Mouse (Mus musculus): ENCODE measurements around the gene Rims1. TPM values are rescaled to one million over a fixed set of nuclear protein-coding genes. Genes with fewer than 3 reads are reported as not detected.

Gene Rims1
- polyA plus RNA-seq, 1 experiment from 2014 or later: 1.2 TPM

GRCm38 (mm10) chr1:22268581-22269359 is 537.0 kb downstream of the Rims1 start:
- Histone ChIP-seq H3K4me1 (ENCODE audit: control insufficient read depth, insufficient read depth, low read length) (no peaks in the 10 kb centered on the region), H3K4me3 (ENCODE audit: low read length) (no peak overlapping the region), H3K9ac (ENCODE audit: low read length) (no peak overlapping the region), H3K36me3 (ENCODE audit: control insufficient read depth, insufficient read depth) (no peaks in the 10 kb centered on the region), H3K4me2 (ENCODE audit: low read depth, low read length) (peak overlapping the region; percentile 37; the same call in 1 of the 2 replicates), H3K27me3 (ENCODE audit: control insufficient read depth, insufficient read depth, low read length) (no peaks in the 10 kb centered on the region), H3K27ac (ENCODE audit: low read length) (no peak overlapping the region), H3K9me3 (replicated peaks; ENCODE audit: control insufficient read depth, low read length) (no peaks in the 10 kb centered on the region)
- ATAC-seq (replicated peaks; ENCODE audit: extremely low read depth, insufficient read depth, low FRiP score): no peak
- WGBS: 32% methylated on average over 15 of the region's 15 CpGs

GRCm38 (mm10) chr1:22266491-22266890 is 539.3 kb downstream of the Rims1 start:
- H3K27me3 ChIP-seq (ENCODE audit: control insufficient read depth, insufficient read depth, low read length): no peaks in the 10 kb centered on the region
- no peaks in the 10 kb centered on the region for H3K9me3 ChIP-seq (replicated peaks; ENCODE audit: control insufficient read depth, low read length)
- H3K4me2 ChIP-seq (ENCODE audit: low read depth, low read length): no peak overlapping the region
- WGBS: 76% methylated on average over 10 of the region's 10 CpGs
- ATAC-seq (replicated peaks; ENCODE audit: extremely low read depth, insufficient read depth, low FRiP score): no peak
- no peak overlapping the region for H3K9ac ChIP-seq (ENCODE audit: low read length)
- H3K4me3 ChIP-seq (ENCODE audit: low read length): no peak overlapping the region
- no peaks in the 10 kb centered on the region for H3K4me1 ChIP-seq (ENCODE audit: control insufficient read depth, insufficient read depth, low read length)
- H3K27ac ChIP-seq (ENCODE audit: low read length): no peak overlapping the region
- no peaks in the 10 kb centered on the region for H3K36me3 ChIP-seq (ENCODE audit: control insufficient read depth, insufficient read depth)

- no peak overlapping the region for H3K9ac ChIP-seq (ENCODE audit: low read length)
- WGBS: 46% methylated on average over 3 of the region's 3 CpGs
- no peaks in the 10 kb centered on the region for H3K36me3 ChIP-seq (ENCODE audit: control insufficient read depth, insufficient read depth)
- no peak overlapping the region for H3K27ac ChIP-seq (ENCODE audit: low read length)
- no peaks in the 10 kb centered on the region for H3K27me3 ChIP-seq (ENCODE audit: control insufficient read depth, insufficient read depth, low read length)
- no peaks in the 10 kb centered on the region for H3K4me1 ChIP-seq (ENCODE audit: control insufficient read depth, insufficient read depth, low read length)
- no peak for ATAC-seq (replicated peaks; ENCODE audit: extremely low read depth, insufficient read depth, low FRiP score)
- no peak overlapping the region for H3K4me3 ChIP-seq (ENCODE audit: low read length)
- H3K4me2 ChIP-seq (ENCODE audit: low read depth, low read length): no peak overlapping the region
- no peaks in the 10 kb centered on the region for H3K9me3 ChIP-seq (replicated peaks; ENCODE audit: control insufficient read depth, low read length)
Measured at GRCm38 (mm10) chr1:22265528-22265927, 540.3 kb downstream of the Rims1 start.

GRCm38 (mm10) chr1:22262169-22262950 is 543.4 kb downstream of the Rims1 start:
- H3K9me3 ChIP-seq (replicated peaks; ENCODE audit: control insufficient read depth, low read length): no peaks in the 10 kb centered on the region
- no peak for ATAC-seq (replicated peaks; ENCODE audit: extremely low read depth, insufficient read depth, low FRiP score)
- WGBS: 60% methylated on average over 6 of the region's 6 CpGs

GRCm38 (mm10) chr1:22261702-22262101 is 544.1 kb downstream of the Rims1 start:
- 83% methylated on average over 4 of the region's 4 CpGs for WGBS
- H3K27me3 ChIP-seq (ENCODE audit: control insufficient read depth, insufficient read depth, low read length): no peaks in the 10 kb centered on the region
- no peak for ATAC-seq (replicated peaks; ENCODE audit: extremely low read depth, insufficient read depth, low FRiP score)

More at GRCm38 (mm10) chr1:22262169-22262950, 543.4 kb downstream of the Rims1 start:
- H3K4me2 ChIP-seq (ENCODE audit: low read depth, low read length): no peak overlapping the region
- H3K36me3 ChIP-seq (ENCODE audit: control insufficient read depth, insufficient read depth): no peaks in the 10 kb centered on the region
- no peak overlapping the region for H3K9ac ChIP-seq (ENCODE audit: low read length)
- H3K27me3 ChIP-seq (ENCODE audit: control insufficient read depth, insufficient read depth, low read length): no peaks in the 10 kb centered on the region
- H3K4me1 ChIP-seq (ENCODE audit: control insufficient read depth, insufficient read depth, low read length): no peaks in the 10 kb centered on the region
- H3K4me3 ChIP-seq (ENCODE audit: low read length): no peak overlapping the region
- no peak overlapping the region for H3K27ac ChIP-seq (ENCODE audit: low read length)

GRCm38 (mm10) chr1:22260291-22260690 is 545.5 kb downstream of the Rims1 start:
- Histone ChIP-seq H3K4me1 (ENCODE audit: control insufficient read depth, insufficient read depth, low read length) (no peaks in the 10 kb centered on the region), H3K4me2 (ENCODE audit: low read depth, low read length) (no peak overlapping the region), H3K4me3 (ENCODE audit: low read length) (no peak overlapping the region), H3K36me3 (ENCODE audit: control insufficient read depth, insufficient read depth) (no peaks in the 10 kb centered on the region), H3K9me3 (replicated peaks; ENCODE audit: control insufficient read depth, low read length) (no peaks in the 10 kb centered on the region), H3K9ac (ENCODE audit: low read length) (no peak overlapping the region), H3K27me3 (ENCODE audit: control insufficient read depth, insufficient read depth, low read length) (no peaks in the 10 kb centered on the region), H3K27ac (ENCODE audit: low read length) (no peak overlapping the region)
- 60% methylated on average over 2 of the region's 2 CpGs for WGBS
- no peak for ATAC-seq (replicated peaks; ENCODE audit: extremely low read depth, insufficient read depth, low FRiP score)

More at GRCm38 (mm10) chr1:22261702-22262101, 544.1 kb downstream of the Rims1 start:
- Histone ChIP-seq H3K4me1 (ENCODE audit: control insufficient read depth, insufficient read depth, low read length) (no peaks in the 10 kb centered on the region), H3K4me2 (ENCODE audit: low read depth, low read length) (no peak overlapping the region), H3K9me3 (replicated peaks; ENCODE audit: control insufficient read depth, low read length) (no peaks in the 10 kb centered on the region), H3K27ac (ENCODE audit: low read length) (no peak overlapping the region), H3K9ac (ENCODE audit: low read length) (no peak overlapping the region), H3K36me3 (ENCODE audit: control insufficient read depth, insufficient read depth) (no peaks in the 10 kb centered on the region), H3K4me3 (ENCODE audit: low read length) (no peak overlapping the region)

- Histone ChIP-seq H3K27me3 (ENCODE audit: control insufficient read depth, insufficient read depth, low read length) (no peaks in the 10 kb centered on the region), H3K36me3 (ENCODE audit: control insufficient read depth, insufficient read depth) (no peaks in the 10 kb centered on the region), H3K9me3 (replicated peaks; ENCODE audit: control insufficient read depth, low read length) (no peaks in the 10 kb centered on the region), H3K4me1 (ENCODE audit: control insufficient read depth, insufficient read depth, low read length) (no peaks in the 10 kb centered on the region), H3K27ac (ENCODE audit: low read length) (no peak overlapping the region), H3K9ac (ENCODE audit: low read length) (no peak overlapping the region), H3K4me2 (ENCODE audit: low read depth, low read length) (no peak overlapping the region), H3K4me3 (ENCODE audit: low read length) (no peak overlapping the region)
- ATAC-seq (replicated peaks; ENCODE audit: extremely low read depth, insufficient read depth, low FRiP score): no peak
- 69% methylated on average over 4 of the region's 4 CpGs for WGBS
Measured at GRCm38 (mm10) chr1:22258356-22258755, 547.4 kb downstream of the Rims1 start.

GRCm38 (mm10) chr1:22254278-22254677 is 551.5 kb downstream of the Rims1 start:
- no peaks in the 10 kb centered on the region for H3K4me1 ChIP-seq (ENCODE audit: control insufficient read depth, insufficient read depth, low read length)
- H3K9me3 ChIP-seq (replicated peaks; ENCODE audit: control insufficient read depth, low read length): no peaks in the 10 kb centered on the region
- H3K27ac ChIP-seq (ENCODE audit: low read length): no peak overlapping the region
- no peak overlapping the region for H3K4me3 ChIP-seq (ENCODE audit: low read length)
- no peaks in the 10 kb centered on the region for H3K27me3 ChIP-seq (ENCODE audit: control insufficient read depth, insufficient read depth, low read length)
- no peak for ATAC-seq (replicated peaks; ENCODE audit: extremely low read depth, insufficient read depth, low FRiP score)
- 78% methylated on average over 2 of the region's 2 CpGs for WGBS
- H3K9ac ChIP-seq (ENCODE audit: low read length): no peak overlapping the region
- no peaks in the 10 kb centered on the region for H3K36me3 ChIP-seq (ENCODE audit: control insufficient read depth, insufficient read depth)
- H3K4me2 ChIP-seq (ENCODE audit: low read depth, low read length): no peak overlapping the region

GRCm38 (mm10) chr1:22252873-22253272 is 552.9 kb downstream of the Rims1 start:
- no peak overlapping the region for H3K4me2 ChIP-seq (ENCODE audit: low read depth, low read length)
- no peak overlapping the region for H3K4me3 ChIP-seq (ENCODE audit: low read length)
- no peaks in the 10 kb centered on the region for H3K9me3 ChIP-seq (replicated peaks; ENCODE audit: control insufficient read depth, low read length)
- no peak overlapping the region for H3K9ac ChIP-seq (ENCODE audit: low read length)
- H3K27me3 ChIP-seq (ENCODE audit: control insufficient read depth, insufficient read depth, low read length): no peaks in the 10 kb centered on the region
- ATAC-seq (replicated peaks; ENCODE audit: extremely low read depth, insufficient read depth, low FRiP score): no peak
- H3K4me1 ChIP-seq (ENCODE audit: control insufficient read depth, insufficient read depth, low read length): no peaks in the 10 kb centered on the region
- no peak overlapping the region for H3K27ac ChIP-seq (ENCODE audit: low read length)
- no peaks in the 10 kb centered on the region for H3K36me3 ChIP-seq (ENCODE audit: control insufficient read depth, insufficient read depth)
